Mouse (Mus musculus): ENCODE results near the gene Agpat2.

Agpat2 gene

GRCm38 (mm10) chr2:26626081-26626480 is 21.9 kb upstream of the Agpat2 start:
- no peak for DNase-seq (ENCODE audit: low spot score in 2 of 2)

DNA sequence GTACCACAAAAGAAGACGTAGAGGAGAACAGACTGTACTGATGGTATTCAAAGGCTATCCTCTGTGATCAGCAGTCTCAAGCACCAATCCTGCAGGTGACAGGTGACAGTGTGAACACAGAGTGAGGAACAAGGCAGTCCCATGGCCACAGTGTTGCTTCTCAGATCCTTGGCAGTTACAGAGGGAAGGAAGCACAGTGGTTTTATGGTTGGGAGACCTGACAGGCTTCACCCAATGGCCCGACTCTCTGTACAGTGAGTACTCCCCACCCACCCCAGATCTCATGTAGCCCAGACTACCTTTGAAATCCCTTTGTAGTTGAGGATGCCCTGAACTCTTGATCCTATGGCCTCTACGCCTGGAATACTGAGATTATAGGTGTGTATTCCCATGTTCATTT is 21.2 kb upstream of the Agpat2 start:
- peak; percentile 29 to 32 for DNase-seq (ENCODE audit: low spot score in 2 of 2)

DNA sequence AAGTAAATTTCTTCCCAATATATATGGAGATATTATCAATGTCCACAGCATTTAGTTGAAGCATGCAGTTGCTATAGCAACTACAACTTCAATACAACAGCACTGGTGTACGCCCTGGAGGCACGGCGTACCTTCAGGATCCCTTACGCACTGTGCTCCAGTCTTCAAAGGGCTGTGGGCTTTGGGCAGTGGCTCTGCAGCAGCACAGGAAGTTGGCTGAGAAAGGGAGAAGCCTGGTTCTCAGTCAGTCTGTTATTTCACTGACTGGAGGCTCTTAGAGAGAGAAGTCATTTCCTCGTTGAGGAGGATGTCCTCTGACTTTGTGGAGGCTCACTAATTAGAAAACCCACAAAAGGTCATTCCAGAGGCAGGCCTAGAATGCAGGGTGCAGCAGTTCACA is 18.8 kb upstream of the Agpat2 start:
- no peak for DNase-seq (ENCODE audit: low spot score in 2 of 2)

DNA sequence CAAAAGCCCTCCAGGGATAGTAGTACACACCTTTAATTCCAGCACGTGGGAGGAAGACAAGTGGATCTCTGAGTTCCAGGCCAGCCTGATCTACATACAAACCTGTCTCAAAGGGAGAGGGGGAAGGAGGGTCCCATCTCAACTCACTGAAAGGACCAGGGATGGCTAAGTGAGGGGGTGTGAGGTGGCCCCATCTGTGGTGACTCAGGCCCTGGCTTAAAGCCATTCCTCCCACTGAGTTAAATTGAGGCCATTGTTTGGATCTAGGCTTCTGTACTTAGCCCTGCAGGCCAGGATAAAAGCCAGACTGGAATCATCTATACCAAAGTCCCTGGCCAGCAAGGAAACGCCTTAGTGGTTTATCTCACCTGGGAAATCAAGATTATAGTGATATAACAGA is 17.0 kb upstream of the Agpat2 start:
- no peak for DNase-seq (ENCODE audit: low spot score in 2 of 2)

DNA sequence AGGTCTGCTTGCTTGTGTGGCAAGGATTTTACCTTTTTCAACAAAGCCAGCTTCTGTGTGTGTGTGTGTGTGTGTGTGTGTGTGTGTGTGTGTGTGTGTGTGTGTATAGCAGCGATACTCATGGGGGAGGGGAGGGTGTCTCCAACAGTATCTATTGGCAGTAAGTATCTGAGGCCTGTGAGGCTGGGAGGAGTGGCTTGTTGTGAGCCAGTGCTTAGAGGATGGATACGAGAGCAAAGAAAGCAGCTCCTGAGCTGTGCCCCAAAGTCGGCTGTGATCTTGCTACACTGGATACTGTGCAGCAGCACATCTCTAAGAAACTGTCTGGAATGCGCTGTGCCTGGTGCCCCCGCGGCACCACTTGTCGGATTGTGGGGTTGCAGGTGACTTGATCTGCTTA is 13.7 kb upstream of the Agpat2 start:
- DNase-seq (ENCODE audit: low spot score in 2 of 2), result no peak

DNA sequence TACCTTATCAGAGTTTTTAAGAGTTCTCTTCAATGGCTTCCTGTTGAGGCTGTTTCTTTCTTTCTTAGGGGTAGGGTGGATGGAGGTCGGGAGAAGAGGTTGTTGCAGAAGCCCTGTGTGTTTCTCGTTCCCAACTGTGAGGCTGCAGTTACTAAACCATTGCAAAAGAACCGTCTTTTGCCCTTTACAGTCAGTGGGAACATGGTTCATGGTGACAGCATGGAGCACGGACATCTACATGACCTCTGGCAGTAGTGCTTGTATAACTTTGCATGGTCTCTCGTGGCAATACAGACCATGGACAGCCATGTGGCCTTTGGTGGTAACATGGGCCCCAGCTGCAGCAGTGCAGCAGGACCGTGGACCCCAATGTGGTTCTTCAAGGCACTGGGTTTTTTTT is 13.1 kb upstream of the Agpat2 start:
- no peak for DNase-seq (ENCODE audit: low spot score in 2 of 2)

- DNase-seq (ENCODE audit: low spot score in 2 of 2), result no peak
These were observed 11.4 kb upstream of the Agpat2 start for GRCm38 (mm10) chr2:26615459-26616124.

DNA sequence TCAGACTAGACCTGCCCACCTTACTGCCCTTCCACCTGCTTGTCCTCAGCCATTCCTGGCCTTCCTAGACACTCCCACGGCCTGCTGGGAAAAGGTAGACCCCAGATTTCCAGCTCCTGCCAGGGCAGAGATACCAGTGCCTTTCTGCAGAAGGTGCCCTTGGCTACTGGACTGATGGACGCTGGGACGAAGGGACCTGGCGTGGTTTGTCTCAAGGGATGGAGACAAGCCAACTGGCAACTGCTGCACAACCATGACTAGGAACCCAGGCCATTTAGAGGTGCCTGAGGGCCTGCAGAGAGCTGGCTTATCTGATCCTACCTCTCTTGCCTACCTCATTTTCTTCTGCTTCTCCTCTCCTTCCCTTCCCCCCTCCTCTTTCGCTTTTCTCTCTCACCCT is 10.7 kb upstream of the Agpat2 start:
- DNase-seq (ENCODE audit: low spot score in 2 of 2), result no peak

DNA sequence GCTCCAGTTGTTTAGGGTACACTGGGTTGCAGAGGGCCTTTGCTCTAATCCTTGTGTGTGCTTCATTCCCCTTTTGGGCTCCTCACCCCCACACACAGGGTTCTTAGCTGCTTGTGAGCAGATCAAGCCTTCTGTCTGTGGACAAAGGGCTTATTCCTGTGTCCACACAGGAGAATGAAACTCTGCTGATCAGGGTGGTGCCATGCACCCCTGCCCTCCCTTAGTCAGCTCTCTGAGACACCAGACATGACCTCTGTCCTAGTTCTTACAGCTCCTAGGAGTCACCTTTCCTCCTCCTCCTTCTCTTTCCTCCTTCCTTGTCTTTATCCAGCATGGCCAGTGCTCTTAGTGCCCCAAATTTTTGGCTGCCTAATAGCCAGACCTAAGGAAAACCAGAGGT is 7.7 kb upstream of the Agpat2 start:
- no peak for DNase-seq (ENCODE audit: low spot score in 2 of 2)

DNA sequence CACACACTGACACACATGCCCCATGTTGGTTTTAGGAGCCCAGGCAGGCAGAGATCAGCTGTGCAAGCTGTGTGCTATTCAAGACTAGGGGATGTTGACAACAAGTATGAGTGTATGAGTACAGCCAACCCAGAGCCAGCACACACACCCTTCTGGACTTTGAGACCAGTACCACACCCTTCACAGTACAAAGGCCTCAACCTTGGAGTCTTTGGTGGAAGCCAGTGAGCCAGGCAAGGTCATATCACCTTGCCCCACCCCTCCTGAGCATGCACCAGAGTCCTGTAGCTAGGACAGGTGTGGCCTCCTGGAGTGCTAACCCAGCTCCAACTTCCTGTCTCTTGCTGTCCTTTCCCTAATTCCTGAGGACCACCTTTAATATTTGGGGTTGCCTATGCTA is 6.8 kb upstream of the Agpat2 start:
- DNase-seq (ENCODE audit: low spot score in 2 of 2), result no peak

GRCm38 (mm10) chr2:26610526-26610925 is 6.3 kb upstream of the Agpat2 start:
- no peak for DNase-seq (ENCODE audit: low spot score in 2 of 2)

GRCm38 (mm10) chr2:26609261-26609661 is 5.0 kb upstream of the Agpat2 start:
- DNase-seq (ENCODE audit: low spot score in 2 of 2), result no peak

DNA sequence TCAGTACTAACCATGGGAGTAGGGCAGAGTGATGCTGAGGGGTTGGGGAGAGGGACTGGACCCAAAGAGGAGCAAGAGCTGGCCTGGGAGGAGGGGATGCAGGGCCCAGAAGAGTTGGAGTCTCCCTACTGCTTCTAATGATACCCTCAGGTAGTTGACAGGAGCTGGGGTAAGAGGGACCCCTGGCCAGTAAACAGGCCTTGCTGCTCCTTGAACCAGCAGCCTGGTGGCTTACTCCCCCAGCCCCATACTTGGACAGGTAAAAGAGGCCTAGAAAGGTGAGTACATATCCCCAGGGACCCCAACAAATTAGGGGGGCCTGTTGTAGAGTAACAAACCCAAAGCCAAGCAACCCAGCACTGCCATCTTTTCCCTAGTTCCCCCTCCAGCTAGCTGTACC is 4.6 kb upstream of the Agpat2 start:
- no peak for DNase-seq (ENCODE audit: low spot score in 2 of 2)

DNA sequence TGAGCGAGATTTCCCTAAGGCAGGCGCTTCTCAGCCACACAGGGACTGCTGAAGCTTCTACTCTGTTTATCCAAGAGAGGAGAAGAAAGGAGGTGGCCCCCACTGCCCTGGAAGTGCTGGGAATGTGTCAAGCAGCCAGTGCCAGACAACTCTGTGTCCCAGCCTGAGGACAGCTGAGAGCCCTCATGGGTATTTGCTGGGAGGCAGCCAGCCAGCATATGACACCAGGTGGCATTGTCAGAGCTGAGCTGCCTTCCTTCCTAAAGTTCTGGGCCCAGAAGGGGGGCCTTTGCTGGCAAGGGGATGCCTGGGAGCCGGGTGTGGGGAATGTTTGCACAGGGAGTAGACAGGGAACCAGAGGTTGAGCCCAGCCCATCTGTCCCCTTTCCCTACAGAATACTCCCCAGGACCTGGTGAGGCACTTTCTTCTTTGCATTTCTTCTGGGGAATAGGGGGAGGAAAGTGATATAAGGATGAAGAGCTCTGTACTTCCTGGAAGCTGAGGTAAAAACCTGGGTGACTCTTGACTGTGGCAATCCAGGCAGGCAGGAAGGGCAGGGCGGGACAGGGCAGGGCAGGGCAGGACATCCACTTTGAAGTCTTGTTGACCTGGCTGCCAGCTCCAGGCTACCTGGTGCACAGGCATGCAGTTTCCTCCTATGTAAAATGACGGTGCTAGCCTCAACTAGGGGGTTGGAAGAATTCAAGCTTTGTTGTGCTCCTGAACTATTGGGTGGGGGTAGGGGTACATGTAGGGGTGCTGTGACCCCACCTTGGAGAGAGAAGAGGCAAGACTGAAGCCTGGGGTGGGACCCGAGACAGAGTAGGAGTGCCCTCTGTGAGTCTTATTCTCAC is 3.1 kb upstream of the Agpat2 start:
- no peak for DNase-seq (ENCODE audit: low spot score in 2 of 2)

GRCm38 (mm10) chr2:26606579-26606978 is 2.4 kb upstream of the Agpat2 start:
- DNase-seq (ENCODE audit: low spot score in 2 of 2), result no peak

GRCm38 (mm10) chr2:26605331-26605730 is 1.1 kb upstream of the Agpat2 start:
- no peak for DNase-seq (ENCODE audit: low spot score in 2 of 2)

GRCm38 (mm10) chr2:26603159-26603558 is 1.1 kb downstream of the Agpat2 start:
- DNase-seq (ENCODE audit: low spot score in 2 of 2), result no peak

DNA sequence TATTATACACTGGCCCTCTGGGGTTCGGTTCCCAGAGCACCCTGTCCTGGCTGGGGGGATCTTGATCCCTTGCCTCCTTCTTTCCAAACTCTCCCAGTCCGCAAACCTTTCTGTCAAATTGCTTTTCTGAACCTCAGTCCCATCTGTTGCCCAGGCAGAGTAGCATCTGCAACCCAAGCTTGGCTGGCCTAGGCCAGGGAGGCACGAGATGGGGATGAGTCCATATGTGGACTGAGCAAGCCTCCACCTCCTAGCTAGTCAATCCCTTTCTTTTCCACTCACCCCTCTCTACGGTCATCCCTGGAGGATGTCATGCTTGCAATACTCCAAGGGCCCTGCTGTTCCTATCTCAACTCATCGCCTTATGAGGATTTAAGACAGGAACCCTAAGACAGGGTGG is 1.6 kb downstream of the Agpat2 start:
- DNase-seq (ENCODE audit: low spot score in 2 of 2), result no peak

GRCm38 (mm10) chr2:26601595-26601994 is 2.6 kb downstream of the Agpat2 start:
- no peak for DNase-seq (ENCODE audit: low spot score in 2 of 2)

GRCm38 (mm10) chr2:26600664-26601063 is 3.6 kb downstream of the Agpat2 start:
- no peak for DNase-seq (ENCODE audit: low spot score in 2 of 2)

GRCm38 (mm10) chr2:26599965-26600364 is 4.3 kb downstream of the Agpat2 start:
- no peak for DNase-seq (ENCODE audit: low spot score in 2 of 2)

- no peak for DNase-seq (ENCODE audit: low spot score in 2 of 2)
These were observed 5.8 kb downstream of the Agpat2 start for GRCm38 (mm10) chr2:26598462-26598861.

DNA sequence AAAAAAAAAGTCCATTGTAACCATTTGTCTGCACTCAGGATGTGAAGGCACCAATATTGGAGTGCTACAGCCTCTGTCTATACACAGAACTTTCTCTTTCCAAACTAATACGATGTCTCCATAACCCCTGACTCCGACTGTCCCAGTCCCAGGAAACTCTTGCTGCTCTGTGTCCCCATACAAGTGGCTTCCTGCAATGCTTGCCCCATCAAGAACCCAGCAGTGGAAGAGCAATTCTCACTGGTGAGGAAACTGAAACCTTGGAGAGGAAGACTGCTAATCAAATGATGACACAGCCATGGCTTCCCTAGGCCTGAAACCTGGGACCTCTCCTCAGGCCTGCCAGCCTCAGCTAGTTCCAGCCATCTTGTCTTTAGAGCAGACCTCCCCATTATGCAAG is 6.4 kb downstream of the Agpat2 start:
- no peak for DNase-seq (ENCODE audit: low spot score in 2 of 2)
